ENCODE assay signal across 8 mouse cellular contexts in genomic region chr10:16589399-16589798, GRCm38 (mm10).
DNase-seq lines count a peak whose midpoint lies in the region.

No protein-coding gene starts in this region.

- H3K27ac ChIP-seq in macrophage: peak overlapping the region; percentile 46

- H3K79me2 ChIP-seq in macrophage (ENCODE audit: inconsistent target): no peaks in the 10 kb centered on the region

- 78% methylated on average over 3 of the region's 3 CpGs for whole genome bisulfite sequencing in macrophage (ENCODE audit: missing documents)

- DNase-seq in layer of hippocampus, adult 11-12 months (ENCODE audit: low spot score): peak; percentile 19
- no peak for DNase-seq in layer of hippocampus, postnatal 10 days (ENCODE audit: low spot score in 2 of 2)
- peak; percentile 88 for DNase-seq in Muller cell, postnatal 12 days (ENCODE audit: inconsistent ontology term)
- DNase-seq in fibroblast of lung, adult 2 months (ENCODE audit: low read depth): peak; percentile 62
- no peak for DNase-seq in spleen, postnatal 4 days (ENCODE audit: low spot score in 2 of 2)
- DNase-seq in testis, postnatal 14 days (ENCODE audit: low spot score): no peak
- DNase-seq in T-cell, adult 2 months (ENCODE audit: low spot score): no peak

- no peak overlapping the region for H3K4me3 ChIP-seq in macrophage (ENCODE audit: inconsistent target)

- no peaks in the 10 kb centered on the region for H3K36me3 ChIP-seq in macrophage (ENCODE audit: inconsistent target)

Comparison
In these comparisons a context has a peak if more than half of its experiments do, and no peak if none do; other contexts are left out.
1. DNase-seq: peak in layer of hippocampus, adult 11-12 months (single experiment), Muller cell, postnatal 12 days (single experiment) and fibroblast of lung, adult 2 months (single experiment); none in layer of hippocampus, postnatal 10 days (0 of 2), spleen, postnatal 4 days (0 of 2), testis, postnatal 14 days (single experiment) and T-cell, adult 2 months (single experiment).